Mouse (Mus musculus): Measurements from ENCODE around the gene Crhr1. TPM values are rescaled to one million over a fixed set of nuclear protein-coding genes. Genes with fewer than 3 reads are reported as not detected.

Gene Crhr1
- polyA plus RNA-seq, 1 experiment = 2.5 TPM

- Histone ChIP-seq H3K36me3 (ENCODE audit: control insufficient read depth, insufficient read depth, low read length) (no peaks in the 10 kb centered on the region), H3K27ac (ENCODE audit: insufficient read depth, low read length) (no peak overlapping the region), H3K4me1 (ENCODE audit: control insufficient read depth, insufficient read depth, insufficient read length) (no peaks in the 10 kb centered on the region), H3K4me3 (ENCODE audit: extremely low read depth, insufficient read depth, insufficient read length) (no peak overlapping the region), H3K27me3 (ENCODE audit: control insufficient read depth, insufficient read depth, low read length) (peaks cover 3% of the 10 kb centered on the region; the same call in 1 of the 2 replicates)
- DNase-seq (ENCODE audit: low read depth in 1 of 2, low spot score in 2 of 2) = no peak
- WGBS = 38% methylated on average over 9 of the region's 9 CpGs
- no peak for TF ChIP-seq CTCF (IDR thresholded peaks at IDR 0.05; ENCODE audit: extremely low read depth, insufficient read depth, insufficient read length, insufficient replicate concordance)
- TF ChIP-seq POLR2A (IDR thresholded peaks at IDR 0.05; ENCODE audit: low read depth, low read length) = no peak
Observed at GRCm38 (mm10) chr11:104154820-104155635, 22.4 kb downstream of the Crhr1 start.

GRCm38 (mm10) chr11:104155899-104156298 is 23.2 kb downstream of the Crhr1 start:
- Histone ChIP-seq H3K36me3 (ENCODE audit: control insufficient read depth, insufficient read depth, low read length) (no peaks in the 10 kb centered on the region), H3K4me1 (ENCODE audit: control insufficient read depth, insufficient read depth, insufficient read length) (no peaks in the 10 kb centered on the region), H3K4me3 (ENCODE audit: extremely low read depth, insufficient read depth, insufficient read length) (no peak overlapping the region), H3K27me3 (ENCODE audit: control insufficient read depth, insufficient read depth, low read length) (peaks cover 3% of the 10 kb centered on the region; the same call in 1 of the 2 replicates), H3K27ac (ENCODE audit: insufficient read depth, low read length) (no peak overlapping the region)
- no peak for DNase-seq (ENCODE audit: low read depth in 1 of 2, low spot score in 2 of 2)
- no peak for TF ChIP-seq POLR2A (IDR thresholded peaks at IDR 0.05; ENCODE audit: low read depth, low read length)
- no peak for TF ChIP-seq CTCF (IDR thresholded peaks at IDR 0.05; ENCODE audit: extremely low read depth, insufficient read depth, insufficient read length, insufficient replicate concordance)

- H3K27me3 ChIP-seq (ENCODE audit: control insufficient read depth, insufficient read depth, low read length) = peaks cover 3% of the 10 kb centered on the region; the same call in 1 of the 2 replicates
- no peak for DNase-seq (ENCODE audit: low read depth in 1 of 2, low spot score in 2 of 2)
- WGBS = 76% methylated on average over 3 of the region's 3 CpGs
- no peak overlapping the region for H3K27ac ChIP-seq (ENCODE audit: insufficient read depth, low read length)
- TF ChIP-seq POLR2A (IDR thresholded peaks at IDR 0.05; ENCODE audit: low read depth, low read length) (no peak), CTCF (IDR thresholded peaks at IDR 0.05; ENCODE audit: extremely low read depth, insufficient read depth, insufficient read length, insufficient replicate concordance) (no peak)
- H3K4me3 ChIP-seq (ENCODE audit: extremely low read depth, insufficient read depth, insufficient read length) = no peak overlapping the region
- H3K36me3 ChIP-seq (ENCODE audit: control insufficient read depth, insufficient read depth, low read length) = no peaks in the 10 kb centered on the region
- H3K4me1 ChIP-seq (ENCODE audit: control insufficient read depth, insufficient read depth, insufficient read length) = no peaks in the 10 kb centered on the region
Observed at GRCm38 (mm10) chr11:104156391-104156790, 23.7 kb downstream of the Crhr1 start.

GRCm38 (mm10) chr11:104157603-104158259 is 25.1 kb downstream of the Crhr1 start:
- no peaks in the 10 kb centered on the region for H3K36me3 ChIP-seq (ENCODE audit: control insufficient read depth, insufficient read depth, low read length)
- no peak overlapping the region for H3K4me3 ChIP-seq (ENCODE audit: extremely low read depth, insufficient read depth, insufficient read length)
- H3K4me1 ChIP-seq (ENCODE audit: control insufficient read depth, insufficient read depth, insufficient read length) = no peaks in the 10 kb centered on the region
- H3K27me3 ChIP-seq (ENCODE audit: control insufficient read depth, insufficient read depth, low read length) = peaks cover 3% of the 10 kb centered on the region; the same call in 1 of the 2 replicates
- TF ChIP-seq CTCF (IDR thresholded peaks at IDR 0.05; ENCODE audit: extremely low read depth, insufficient read depth, insufficient read length, insufficient replicate concordance) (no peak), POLR2A (IDR thresholded peaks at IDR 0.05; ENCODE audit: low read depth, low read length) (no peak)
- no peak overlapping the region for H3K27ac ChIP-seq (ENCODE audit: insufficient read depth, low read length)
- DNase-seq (ENCODE audit: low read depth in 1 of 2, low spot score in 2 of 2) = no peak
- WGBS = 11% methylated on average over 23 of the region's 23 CpGs

GRCm38 (mm10) chr11:104158260-104158907 is 25.7 kb downstream of the Crhr1 start:
- DNase-seq (ENCODE audit: low read depth in 1 of 2, low spot score in 2 of 2) = no peak
- Histone ChIP-seq H3K27ac (ENCODE audit: insufficient read depth, low read length) (no peak overlapping the region), H3K27me3 (ENCODE audit: control insufficient read depth, insufficient read depth, low read length) (peaks cover 3% of the 10 kb centered on the region; the same call in 1 of the 2 replicates), H3K4me3 (ENCODE audit: extremely low read depth, insufficient read depth, insufficient read length) (no peak overlapping the region), H3K36me3 (ENCODE audit: control insufficient read depth, insufficient read depth, low read length) (no peaks in the 10 kb centered on the region), H3K4me1 (ENCODE audit: control insufficient read depth, insufficient read depth, insufficient read length) (no peaks in the 10 kb centered on the region)
- 17% methylated on average over 17 of the region's 17 CpGs for WGBS
- TF ChIP-seq CTCF (IDR thresholded peaks at IDR 0.05; ENCODE audit: extremely low read depth, insufficient read depth, insufficient read length, insufficient replicate concordance) (no peak), POLR2A (IDR thresholded peaks at IDR 0.05; ENCODE audit: low read depth, low read length) (no peak)

- Histone ChIP-seq H3K27me3 (ENCODE audit: control insufficient read depth, insufficient read depth, low read length) (peaks cover 3% of the 10 kb centered on the region; the same call in 1 of the 2 replicates), H3K36me3 (ENCODE audit: control insufficient read depth, insufficient read depth, low read length) (no peaks in the 10 kb centered on the region), H3K4me3 (ENCODE audit: extremely low read depth, insufficient read depth, insufficient read length) (no peak overlapping the region), H3K27ac (ENCODE audit: insufficient read depth, low read length) (no peak overlapping the region), H3K4me1 (ENCODE audit: control insufficient read depth, insufficient read depth, insufficient read length) (no peaks in the 10 kb centered on the region)
- TF ChIP-seq CTCF (IDR thresholded peaks at IDR 0.05; ENCODE audit: extremely low read depth, insufficient read depth, insufficient read length, insufficient replicate concordance) = no peak
- TF ChIP-seq POLR2A (IDR thresholded peaks at IDR 0.05; ENCODE audit: low read depth, low read length) = no peak
- DNase-seq (ENCODE audit: low read depth in 1 of 2, low spot score in 2 of 2) = no peak
- WGBS = 69% methylated on average over 4 of the region's 4 CpGs
Observed at GRCm38 (mm10) chr11:104159769-104160272, 27.2 kb downstream of the Crhr1 start.

Data from spleen, adult 2 months (tissue).